Mouse (Mus musculus): Measurements from ENCODE around the gene Cygb. TPM values are rescaled to one million over a fixed set of nuclear protein-coding genes. Genes with fewer than 3 reads are reported as not detected.

Gene Cygb
- total RNA-seq (2015; ENCODE audit: low replicate concordance) (not detected in 2 replicates), total RNA-seq (2017; ENCODE audit: low replicate concordance) (not detected in 2 replicates)

- ATAC-seq (replicated peaks; ENCODE audit: low FRiP score, poor library complexity, severe bottlenecking): no peak
Observed at GRCm38 (mm10) chr11:116654255-116654821, at the start of gene Cygb. TSS of gene Cygb (minus strand) at chr11:116654313.

- ATAC-seq (replicated peaks; ENCODE audit: low FRiP score, poor library complexity, severe bottlenecking): no peak
Observed at GRCm38 (mm10) chr11:116701377-116701841, 47.3 kb upstream of the Cygb start.

GRCm38 (mm10) chr11:116697521-116697920, 43.4 kb upstream of the Cygb start:
- no peak for ATAC-seq (replicated peaks; ENCODE audit: low FRiP score, poor library complexity, severe bottlenecking)

- no peak for ATAC-seq (replicated peaks; ENCODE audit: low FRiP score, poor library complexity, severe bottlenecking)
Observed at GRCm38 (mm10) chr11:116696426-116696825, 42.3 kb upstream of the Cygb start.

- ATAC-seq (replicated peaks; ENCODE audit: low FRiP score, poor library complexity, severe bottlenecking): no peak
Observed at GRCm38 (mm10) chr11:116695194-116695880, 41.2 kb upstream of the Cygb start.

- ATAC-seq (replicated peaks; ENCODE audit: low FRiP score, poor library complexity, severe bottlenecking): peak; percentile 49; the same call in 1 of the 2 replicates
Observed at GRCm38 (mm10) chr11:116694250-116695193, 40.4 kb upstream of the Cygb start.

- ATAC-seq (replicated peaks; ENCODE audit: low FRiP score, poor library complexity, severe bottlenecking): no peak
Observed at GRCm38 (mm10) chr11:116693899-116694249, 39.8 kb upstream of the Cygb start.

GRCm38 (mm10) chr11:116690701-116691575, 36.8 kb upstream of the Cygb start:
- ATAC-seq (replicated peaks; ENCODE audit: low FRiP score, poor library complexity, severe bottlenecking): no peak

- no peak for ATAC-seq (replicated peaks; ENCODE audit: low FRiP score, poor library complexity, severe bottlenecking)
Observed at GRCm38 (mm10) chr11:116689622-116690021, 35.5 kb upstream of the Cygb start.

- ATAC-seq (replicated peaks; ENCODE audit: low FRiP score, poor library complexity, severe bottlenecking): no peak
Observed at GRCm38 (mm10) chr11:116687897-116688296, 33.8 kb upstream of the Cygb start.

- no peak for ATAC-seq (replicated peaks; ENCODE audit: low FRiP score, poor library complexity, severe bottlenecking)
Observed at GRCm38 (mm10) chr11:116685729-116686128, 31.6 kb upstream of the Cygb start.

GRCm38 (mm10) chr11:116683777-116684176, 29.7 kb upstream of the Cygb start:
- ATAC-seq (replicated peaks; ENCODE audit: low FRiP score, poor library complexity, severe bottlenecking): no peak

- ATAC-seq (replicated peaks; ENCODE audit: low FRiP score, poor library complexity, severe bottlenecking): no peak
Observed at GRCm38 (mm10) chr11:116682501-116683144, 28.5 kb upstream of the Cygb start.

- no peak for ATAC-seq (replicated peaks; ENCODE audit: low FRiP score, poor library complexity, severe bottlenecking)
Observed at GRCm38 (mm10) chr11:116681147-116681546, 27.0 kb upstream of the Cygb start.

- no peak for ATAC-seq (replicated peaks; ENCODE audit: low FRiP score, poor library complexity, severe bottlenecking)
Observed at GRCm38 (mm10) chr11:116680321-116681091, 26.4 kb upstream of the Cygb start.

GRCm38 (mm10) chr11:116679148-116679547, 25.0 kb upstream of the Cygb start:
- no peak for ATAC-seq (replicated peaks; ENCODE audit: low FRiP score, poor library complexity, severe bottlenecking)

GRCm38 (mm10) chr11:116677711-116678441, 23.8 kb upstream of the Cygb start:
- ATAC-seq (replicated peaks; ENCODE audit: low FRiP score, poor library complexity, severe bottlenecking): no peak

Data from erythroid progenitor cell, adult 5-6 weeks (primary cell).